Mouse (Mus musculus): ENCODE data around the gene Acsbg2.

- no peak for TF ChIP-seq POLR2A (IDR thresholded peaks at IDR 0.05; ENCODE audit: extremely low read depth, insufficient read depth, low read length)
- TF ChIP-seq CTCF (IDR thresholded peaks at IDR 0.05; ENCODE audit: low read depth, low read length) = no peak
Observed at GRCm38 (mm10) chr17:56870287-56870953, 3.8 kb downstream of the Acsbg2 start.

Data from liver, adult 2 months (tissue).